Mouse (Mus musculus) cerebellum, adult 9-10 months (tissue): ENCODE data around the gene Cd52.

ENCODE experiments used
- DNase-seq: peaks from one replicate; pipeline ENCODE4 v3.0.0; 2022

Cd52 gene

GRCm38 (mm10) chr4:134041317-134042123, 53.4 kb downstream of the Cd52 start:
- DNase-seq, result no peak

GRCm38 (mm10) chr4:134035953-134036352, 58.9 kb downstream of the Cd52 start:
- peak; percentile 78 for DNase-seq
